Mouse (Mus musculus) hindlimb bud, embryonic 11.5 days (tissue): Measurements from ENCODE around the gene Idh2.
A peak's percentile ranks its signal among the peaks of the same experiment; 100 is the strongest.
"Not testable (repeated sequence)": the region's sequence is repeated elsewhere in the genome, so short reads cannot be mapped to it uniquely, and the experiment has no call there.

ENCODE experiments used
- DNase-seq: peaks from one replicate; pipeline ENCODE4 v3.0.0-alpha.2; 2012; ENCODE audit warnings: low read depth, low spot score; ENCODE audit errors: extremely low spot score

The Idh2 gene

DNA sequence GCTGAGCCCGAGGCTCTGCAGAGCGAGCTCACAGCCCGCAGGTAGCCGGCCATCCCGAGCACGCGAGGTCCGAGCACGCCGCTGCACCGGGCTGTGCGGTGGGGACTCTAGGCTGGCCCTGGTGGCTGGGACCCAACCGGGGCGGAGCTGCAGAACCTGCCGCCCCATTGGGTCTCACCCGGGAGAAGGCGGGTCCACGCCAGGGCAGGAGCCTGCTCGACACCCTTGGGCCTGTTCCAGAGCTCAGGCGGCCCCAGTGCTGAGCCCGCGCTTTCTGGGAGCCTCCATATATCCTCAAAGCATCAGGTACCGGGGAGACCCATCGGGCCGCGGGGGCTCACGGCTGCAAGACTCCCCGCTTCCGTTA lies at the start of gene Idh2:
Gene Idh2, minus strand, starts transcription at position 169 of the 367 bp plus-strand sequence.
- peak; percentile 30 for DNase-seq

DNA sequence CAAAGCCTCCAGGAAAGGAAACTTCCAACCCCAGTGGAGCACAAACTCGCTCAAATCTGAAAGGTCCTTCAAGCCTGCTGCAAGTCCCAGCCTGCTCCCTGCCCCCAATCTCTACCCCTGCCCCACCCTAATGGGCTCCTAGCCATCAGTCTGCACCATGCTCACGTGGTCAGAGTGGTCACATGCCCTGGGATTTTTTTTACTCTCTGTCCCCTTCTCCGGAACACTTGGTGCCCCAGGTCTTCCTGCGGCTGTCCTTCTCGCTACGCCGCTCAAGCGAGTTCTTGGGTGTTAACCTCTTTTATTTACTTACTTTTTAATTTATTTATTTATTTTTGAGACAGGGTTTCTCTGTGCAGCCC lies 45.7 kb upstream of the Idh2 start:
- DNase-seq, result no peak

DNA sequence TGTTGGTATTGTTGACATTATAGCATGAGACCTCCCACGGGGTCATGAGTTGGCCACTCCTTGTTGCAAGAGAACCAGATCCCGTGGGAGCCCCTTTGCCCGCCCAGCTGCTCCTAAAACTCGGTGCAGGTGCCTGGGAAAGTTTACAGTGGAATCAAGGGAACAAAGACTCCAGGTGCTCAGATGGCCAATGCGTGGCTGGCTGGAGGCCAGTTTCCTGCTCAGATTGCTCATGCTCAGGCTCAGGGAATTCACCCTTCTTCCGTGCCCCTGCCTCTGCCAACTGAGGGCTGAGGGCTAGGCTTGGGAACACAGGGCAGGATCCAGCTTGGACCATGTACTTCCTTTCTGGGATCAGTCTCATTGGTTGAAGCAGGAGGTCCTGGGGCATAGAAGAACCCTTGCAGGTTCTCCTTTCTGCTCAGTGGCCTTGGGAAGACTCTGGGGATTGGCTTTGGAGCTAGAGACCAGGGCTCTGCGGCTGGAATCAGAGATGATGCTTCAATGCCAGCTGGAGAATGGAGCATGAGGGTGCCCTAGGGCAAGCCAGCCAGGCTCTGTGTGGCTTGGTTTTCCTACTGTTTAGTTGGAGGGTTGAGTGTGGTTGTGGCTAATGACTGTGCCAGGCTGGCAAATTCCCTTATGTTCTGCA lies 45.2 kb upstream of the Idh2 start:
- DNase-seq, result no peak

DNA sequence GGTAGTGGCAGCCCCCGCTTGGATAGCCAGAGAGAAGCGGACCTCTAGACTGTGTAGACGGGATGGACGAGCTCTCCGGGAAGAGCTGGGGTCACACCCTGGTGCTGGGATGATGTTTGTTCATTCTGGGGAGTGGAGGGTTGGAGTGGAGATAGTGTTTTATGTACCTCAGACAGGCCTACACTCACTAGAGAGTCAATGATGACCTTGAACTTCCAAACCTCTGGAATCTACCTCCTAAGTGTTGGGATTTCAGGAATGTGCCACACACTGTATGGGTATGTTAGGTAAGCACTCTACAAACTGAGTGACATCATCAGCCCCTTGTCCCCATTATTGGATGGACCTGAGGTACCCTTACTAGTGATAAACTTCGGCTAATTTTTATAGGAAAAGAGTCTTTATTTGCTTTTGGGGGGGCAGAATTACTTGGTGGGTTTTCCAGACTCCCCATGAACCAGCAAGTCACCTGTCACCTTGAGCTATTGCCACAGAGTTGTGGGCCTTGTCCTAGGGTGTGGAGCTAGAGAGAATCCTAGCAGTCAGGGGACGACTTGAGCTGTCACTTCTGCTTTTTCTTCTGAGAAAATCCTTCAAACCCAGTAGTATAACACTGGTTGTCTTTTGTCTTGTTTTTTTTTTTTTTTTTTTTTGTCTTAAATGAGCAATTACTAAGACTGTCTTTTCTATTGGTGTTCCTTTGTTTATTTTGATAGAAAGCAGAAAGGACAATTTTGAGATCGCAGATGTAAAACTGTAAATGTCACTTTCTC lies 43.5 kb upstream of the Idh2 start:
- no peak for DNase-seq

DNA sequence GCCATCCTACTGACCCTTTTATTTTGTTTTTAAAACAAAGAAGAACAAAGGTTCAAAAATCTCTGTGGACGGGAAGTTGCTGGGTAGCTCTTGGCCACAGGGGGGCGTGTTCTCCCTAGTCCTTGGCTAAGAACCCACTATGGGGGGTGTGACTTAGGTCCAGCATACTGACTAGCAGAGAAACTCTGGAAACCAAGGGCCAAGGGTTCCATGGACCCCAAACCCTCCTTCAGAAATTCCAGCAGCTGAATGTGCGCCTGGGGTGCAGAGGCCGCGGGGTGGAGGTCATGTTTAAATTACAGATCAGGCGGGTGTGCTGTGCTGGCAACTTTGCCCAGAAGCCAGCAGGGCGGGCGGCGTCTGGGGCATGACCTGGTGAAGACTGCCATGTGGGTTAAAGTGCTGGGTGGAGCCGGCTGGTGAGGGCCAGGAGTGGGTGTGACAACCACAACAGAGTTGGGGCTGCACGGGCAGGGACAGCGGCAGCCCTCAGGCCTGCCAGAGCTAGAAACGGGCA lies 41.6 kb upstream of the Idh2 start:
- no peak for DNase-seq

DNA sequence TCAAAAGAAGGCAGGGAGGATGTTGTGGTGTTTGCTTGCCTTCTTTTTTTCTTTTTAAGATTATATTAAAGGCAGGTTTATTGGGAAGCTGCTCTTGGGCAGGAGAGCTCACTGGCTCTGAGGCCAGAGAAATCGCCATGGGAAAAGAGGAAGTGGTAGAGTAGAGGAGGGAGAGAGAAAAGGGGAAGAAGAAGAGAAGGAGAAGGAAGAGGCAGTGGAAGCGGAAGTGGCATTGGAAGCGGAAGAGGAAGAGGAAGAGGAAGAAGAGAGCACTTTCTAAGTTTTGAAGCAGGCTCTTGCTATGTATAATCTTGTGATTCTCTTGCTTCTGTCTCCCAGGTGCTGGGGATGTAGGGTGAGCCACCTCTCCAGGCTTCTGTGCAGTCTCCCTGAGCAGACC lies 39.5 kb upstream of the Idh2 start:
- DNase-seq, result no peak

DNA sequence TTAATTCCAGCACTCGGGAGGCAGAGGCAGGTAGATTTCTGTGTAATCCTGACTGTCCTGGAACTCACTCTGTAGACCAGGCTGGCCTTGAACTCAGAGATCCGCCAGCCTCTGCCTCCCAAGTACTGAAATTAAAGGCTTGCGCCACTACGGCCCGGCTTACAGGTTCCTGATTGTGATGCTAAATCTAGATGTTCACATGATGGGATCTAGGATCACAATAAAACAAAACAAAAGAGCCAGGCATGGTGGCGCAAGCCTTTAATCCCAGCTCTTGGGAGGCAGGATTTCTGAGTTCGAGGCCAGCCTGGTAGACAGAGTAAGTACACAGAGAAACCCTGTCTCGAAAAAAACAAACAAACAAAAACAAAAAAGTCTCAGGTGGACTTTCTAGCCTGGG lies 37.6 kb upstream of the Idh2 start:
- no peak for DNase-seq

DNA sequence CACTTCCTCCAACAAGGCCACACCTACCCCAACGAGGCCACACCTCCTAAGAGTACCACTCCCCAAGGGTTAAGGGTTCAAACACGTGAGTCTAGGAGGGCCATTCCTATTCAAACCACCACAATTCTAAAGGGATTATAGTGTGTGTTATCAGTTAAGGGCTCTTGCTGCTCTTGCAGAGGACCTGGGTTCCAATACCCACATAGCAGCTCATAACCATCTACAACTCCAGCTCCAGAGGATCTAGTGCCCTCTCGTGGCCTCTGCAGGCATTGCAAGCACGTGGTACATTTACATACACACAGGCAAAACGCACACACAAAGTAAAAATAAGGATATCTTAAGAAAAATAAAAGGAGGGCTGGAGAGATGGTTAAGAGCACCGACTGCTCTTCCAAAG lies 37.0 kb upstream of the Idh2 start:
- no peak for DNase-seq

DNA sequence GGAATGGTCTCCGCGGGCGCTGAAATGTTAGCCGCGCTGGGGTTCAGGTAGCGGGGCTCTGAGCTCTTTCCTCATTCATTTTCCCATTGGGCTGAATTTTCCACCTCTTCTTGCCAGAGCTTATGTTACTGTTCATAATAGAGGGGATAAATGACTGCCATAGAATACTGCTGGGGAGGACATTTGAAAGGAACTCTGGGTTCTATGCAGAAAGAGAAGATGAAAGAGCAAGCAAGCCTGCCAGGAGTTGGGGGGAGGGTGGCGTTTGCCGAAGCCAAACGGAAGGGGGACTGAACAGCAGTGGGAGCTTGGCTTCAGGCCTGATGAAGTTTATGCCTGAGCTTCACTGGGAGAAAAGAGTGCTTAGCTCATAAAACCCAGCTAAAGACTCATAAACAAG lies 34.2 kb upstream of the Idh2 start:
- DNase-seq, result no peak

DNA sequence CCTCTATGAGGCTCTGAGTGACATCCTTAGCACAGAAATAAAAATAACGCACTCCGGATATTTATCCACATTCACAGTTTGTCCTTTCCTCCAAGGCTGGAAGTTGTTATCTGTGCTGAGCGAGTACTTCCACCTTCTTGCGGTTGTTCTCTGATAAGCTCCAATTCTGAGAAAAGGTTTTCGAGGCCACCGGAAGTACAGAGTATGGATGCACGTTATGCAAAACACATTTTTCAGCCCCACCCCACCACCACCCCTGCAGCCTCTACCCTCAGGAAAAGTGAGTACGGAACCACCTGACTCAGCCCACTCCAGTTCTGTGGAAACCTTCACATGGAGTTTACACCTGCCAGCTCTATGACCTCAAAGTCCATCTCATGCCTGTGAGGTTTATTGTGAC lies 30.9 kb upstream of the Idh2 start:
- no peak for DNase-seq

DNA sequence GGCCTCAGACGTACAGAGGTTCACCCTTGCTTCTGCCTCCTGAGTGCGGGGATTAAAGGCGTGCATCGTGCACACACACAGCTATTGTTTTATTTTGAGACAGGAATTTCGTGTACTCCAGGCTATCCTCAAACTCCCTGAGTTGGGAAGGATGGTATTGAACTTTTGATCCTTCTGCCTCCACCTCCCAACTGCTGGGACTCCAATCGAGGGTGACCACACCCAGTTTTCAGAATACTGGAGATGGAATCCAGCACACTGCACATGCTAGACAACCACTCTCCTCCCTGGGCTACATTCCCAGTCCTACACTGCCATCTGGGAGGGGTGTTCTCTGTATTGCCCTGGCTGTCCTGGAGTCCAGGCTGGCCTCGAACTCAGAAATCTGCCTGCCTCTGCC lies 29.5 kb upstream of the Idh2 start:
- no peak for DNase-seq

DNA sequence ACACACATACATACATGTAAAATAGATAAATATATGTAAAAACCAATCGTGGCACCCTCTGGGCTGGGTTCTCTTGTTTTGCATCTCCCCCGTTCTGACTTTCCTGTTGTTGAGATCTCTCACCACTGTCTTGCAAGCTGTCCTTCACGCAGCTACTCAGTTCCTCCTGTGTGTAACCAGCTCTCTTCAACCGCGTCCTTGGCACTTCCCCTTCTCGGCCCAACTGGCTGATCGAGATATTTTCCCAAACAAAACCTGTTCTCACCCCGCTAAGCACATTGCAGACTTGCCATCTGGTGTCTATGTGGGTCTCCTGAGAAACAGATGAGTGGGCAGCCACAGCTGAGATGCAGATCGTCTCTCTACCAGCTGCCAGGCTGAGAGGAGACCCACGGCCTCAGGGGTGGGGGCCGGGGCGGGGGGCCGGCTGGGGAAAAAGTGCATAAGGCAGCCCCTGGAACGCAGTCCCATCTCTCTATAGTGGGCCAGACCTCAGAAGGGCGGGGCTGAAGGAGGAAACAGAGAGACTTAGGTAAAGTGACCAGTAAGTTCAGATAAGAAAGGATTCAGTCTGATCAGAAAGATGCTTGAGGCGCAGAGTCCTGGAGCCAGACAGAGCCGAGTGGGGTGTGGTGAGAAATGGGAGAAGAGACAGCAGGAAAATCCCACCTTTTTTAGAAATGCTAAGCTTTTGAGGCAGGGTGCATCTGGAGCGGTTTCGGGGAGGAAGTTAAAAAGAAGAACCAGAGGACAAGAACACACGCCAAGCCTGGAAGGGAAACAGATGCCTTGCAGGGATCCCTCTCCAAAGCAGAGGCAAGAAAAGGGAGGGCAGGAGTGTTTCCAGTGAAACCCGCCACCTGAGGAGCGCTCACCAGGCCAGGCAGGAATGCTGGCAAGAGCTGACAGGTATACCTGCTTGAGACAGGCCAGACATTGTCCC lies 28.4 kb upstream of the Idh2 start:
- DNase-seq, result no peak

DNA sequence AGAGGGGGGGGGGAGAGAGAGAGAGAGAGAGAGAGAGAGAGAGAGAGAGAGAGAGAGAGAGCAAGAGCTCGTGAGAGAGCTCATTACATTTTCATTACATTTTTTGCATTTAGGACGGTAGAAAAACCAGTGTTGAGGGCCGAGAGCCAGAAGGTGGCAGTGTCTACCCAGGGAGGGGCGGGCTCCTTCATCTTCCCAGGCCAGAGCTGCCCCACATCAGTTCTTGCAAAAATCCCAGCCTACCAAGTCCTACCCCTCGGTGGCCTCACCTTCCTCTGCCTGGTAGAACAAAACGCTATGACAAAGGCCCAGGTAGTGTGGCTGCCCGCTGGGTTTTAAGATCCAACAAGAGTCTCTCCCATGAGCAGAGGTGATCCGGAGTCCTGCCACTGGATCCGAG lies 25.6 kb upstream of the Idh2 start:
- no peak for DNase-seq

DNA sequence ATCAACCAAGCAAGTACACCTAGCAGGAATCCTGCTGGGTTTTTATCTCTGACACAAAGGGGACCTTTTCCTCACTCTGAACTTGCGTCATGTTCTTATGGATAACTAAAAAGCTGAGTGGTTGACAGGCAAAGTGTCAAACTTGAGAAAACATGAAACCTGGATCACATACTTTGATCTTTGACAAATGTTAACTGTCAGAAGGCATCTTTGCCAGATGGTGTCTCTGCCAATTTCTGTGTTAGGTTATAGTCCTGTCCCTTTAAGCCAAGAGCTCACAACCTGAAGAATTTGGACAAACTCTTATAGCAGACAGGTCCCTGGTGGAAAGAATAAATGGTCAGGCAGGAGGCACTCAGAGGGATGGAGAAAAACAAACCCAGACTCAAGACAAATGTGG lies 23.2 kb upstream of the Idh2 start:
- DNase-seq, result no peak

DNA sequence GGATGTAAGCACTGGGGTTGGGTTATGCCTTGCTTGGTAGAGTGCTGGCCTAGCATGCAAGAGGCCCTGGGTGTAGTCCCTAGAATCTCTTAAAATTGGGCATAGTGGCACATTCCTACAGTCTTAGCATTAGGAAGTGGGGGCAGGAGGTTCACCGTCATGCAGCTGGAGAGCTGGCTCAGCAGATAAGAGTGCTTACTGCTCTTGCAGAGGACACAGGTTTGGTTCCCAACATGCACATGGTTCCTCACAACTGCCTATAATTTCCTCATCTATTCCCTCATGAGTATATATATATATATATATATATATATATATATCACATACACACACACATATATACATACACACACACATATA lies 20.0 kb upstream of the Idh2 start:
- no peak for DNase-seq

DNA sequence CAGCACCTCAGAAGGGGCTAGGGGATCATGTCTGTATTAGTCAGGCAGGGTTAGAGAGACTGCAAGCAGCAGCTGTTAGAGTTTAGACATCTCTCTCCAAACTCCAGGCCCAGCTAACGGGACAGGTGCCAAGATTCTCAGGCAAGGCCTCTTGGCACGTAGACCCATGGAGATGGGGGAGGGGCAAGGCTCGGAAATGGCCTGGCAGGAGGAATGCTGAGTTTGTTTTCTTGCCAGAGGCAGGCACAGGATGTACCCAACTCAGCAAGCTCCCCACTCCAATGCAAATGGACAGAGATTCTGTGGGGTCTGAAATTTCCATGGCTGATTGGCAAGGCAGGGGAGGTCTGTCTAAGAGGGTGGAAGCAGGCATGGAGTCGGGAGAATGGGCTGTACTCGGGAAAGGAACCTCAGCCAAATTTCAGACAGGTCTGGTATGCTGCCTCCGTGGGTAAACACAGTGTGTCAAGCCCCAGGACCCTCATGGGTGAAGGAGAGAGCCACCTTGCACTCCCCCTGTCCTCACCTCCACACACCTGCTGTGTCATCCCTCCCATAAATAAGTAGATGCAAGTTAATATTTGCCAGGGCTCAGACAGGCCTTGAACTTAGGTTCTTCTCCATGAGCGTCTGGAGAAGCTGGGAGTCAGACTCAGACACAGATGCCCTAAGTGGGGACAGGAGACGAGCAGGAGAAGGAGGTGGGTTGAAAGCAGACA lies 19.4 kb upstream of the Idh2 start:
- DNase-seq, result no peak

DNA sequence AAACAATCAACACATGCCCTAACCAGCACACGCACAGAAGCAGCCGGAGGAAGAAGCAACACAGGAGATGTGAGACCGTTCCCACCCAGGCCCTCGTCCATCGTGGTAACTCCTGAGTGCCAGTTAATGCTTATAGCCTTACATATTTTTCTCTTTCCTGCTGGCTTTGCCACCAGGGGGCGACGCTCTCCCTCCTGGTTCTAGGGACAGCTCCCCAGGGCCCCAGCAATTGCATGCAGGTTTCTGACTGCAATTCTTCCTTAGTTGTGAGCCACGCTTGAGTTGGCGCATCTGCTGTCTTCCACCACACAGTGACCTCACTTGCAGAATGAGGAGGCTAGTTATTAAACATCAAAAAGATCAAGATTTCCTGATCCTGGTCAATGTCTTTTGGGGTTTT lies 17.3 kb upstream of the Idh2 start:
- DNase-seq, result peak; percentile 22

DNA sequence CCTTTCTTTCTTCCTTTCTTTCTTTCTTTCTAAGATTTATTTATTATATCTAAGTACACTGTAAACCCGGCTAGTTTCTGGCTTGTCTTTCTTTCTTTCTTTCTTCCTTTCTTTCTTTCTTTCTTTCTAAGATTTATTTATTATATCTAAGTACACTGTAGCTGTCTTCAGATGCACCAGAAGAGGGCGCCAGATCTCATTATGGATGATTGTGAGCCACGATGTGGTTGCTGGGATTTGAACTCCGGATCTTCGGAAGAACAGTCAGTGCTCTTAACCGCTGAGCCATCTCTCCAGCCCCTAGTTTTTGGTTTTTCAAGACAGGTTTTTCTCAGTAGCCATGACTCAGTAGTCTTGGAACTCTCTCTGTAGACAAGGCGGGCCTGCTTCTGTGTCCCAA lies 16.1 kb upstream of the Idh2 start:
- DNase-seq, result not testable (repeated sequence)

DNA sequence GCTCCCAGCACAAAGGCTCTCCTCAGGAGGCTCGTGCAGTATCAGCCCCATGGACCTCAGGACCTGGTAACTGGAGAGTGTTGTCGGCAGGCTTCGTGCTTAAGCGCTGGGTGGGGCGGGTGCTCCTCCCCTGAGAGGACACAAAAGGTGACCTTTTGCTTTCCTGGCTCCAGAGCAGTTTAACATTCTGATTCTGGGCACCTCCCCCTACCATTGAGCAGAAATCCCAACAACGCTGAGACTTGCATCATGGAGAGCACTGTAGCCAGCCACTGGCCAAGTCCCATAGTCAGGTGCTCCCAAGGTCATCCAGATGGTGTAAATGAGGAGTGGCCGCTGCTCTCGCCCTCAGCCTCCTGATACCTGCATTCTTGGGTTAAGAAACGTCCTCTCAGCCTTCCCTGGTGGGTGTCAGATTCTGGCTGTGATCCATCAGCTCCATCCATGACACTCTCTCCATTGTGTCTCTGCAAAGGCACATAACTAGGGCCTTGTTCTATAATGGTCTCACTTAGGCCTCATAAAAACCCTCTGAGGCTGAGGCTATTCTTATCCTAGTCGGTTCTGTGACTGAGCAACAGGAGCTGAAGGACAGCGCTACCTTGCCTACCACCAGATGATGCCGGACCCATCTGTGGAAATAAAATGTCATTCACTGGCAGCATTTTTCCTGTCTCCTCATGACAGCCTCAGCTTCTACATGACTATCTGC lies 15.3 kb upstream of the Idh2 start:
- DNase-seq, result no peak

DNA sequence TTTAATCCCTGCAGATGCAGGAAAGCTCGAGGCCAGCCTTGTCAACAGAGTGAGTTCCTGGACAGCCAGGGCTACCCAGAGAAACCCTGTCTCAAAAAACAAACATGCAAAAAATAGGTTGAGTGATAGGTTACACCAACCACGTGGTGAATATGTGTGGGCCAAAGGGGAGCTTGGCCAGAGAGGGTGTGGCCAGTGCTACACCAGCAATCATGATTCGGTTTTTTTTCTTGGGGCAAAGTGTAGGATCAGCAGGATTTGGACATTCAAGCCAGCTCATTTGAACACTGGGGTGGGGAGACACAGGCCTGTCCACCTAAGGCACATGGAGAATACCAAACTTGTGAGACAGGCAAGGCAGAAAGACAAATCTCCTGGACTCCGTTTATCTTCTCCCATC lies 14.1 kb upstream of the Idh2 start:
- no peak for DNase-seq
